20 mouse cellular contexts compared by ENCODE assay signal in genomic region chr8:102514805-102515424, GRCm38 (mm10).
DNase-seq lines count a peak whose midpoint lies in the region; ATAC-seq and TF ChIP-seq lines count a peak whose summit lies in the region.
"Had no signal": no experiment of that assay in that cellular context is flagged by ENCODE, and none has a peak within 500 bp of the region (broad histone marks: within the 10 kb centered on the region; RNA-seq: fewer than 3 reads in every experiment).

No protein-coding gene starts in this region.

- H3K27ac ChIP-seq in kidney, embryonic 14.5 days (ENCODE audit: low read depth, low read length), result no peak overlapping the region
- H3K27ac ChIP-seq in midbrain, embryonic 12.5 days (replicated peaks), result no peak overlapping the region
- no peak overlapping the region for H3K27ac ChIP-seq in midbrain, postnatal 0 days (ENCODE audit: low read depth, low read length)
- no peak overlapping the region for H3K27ac ChIP-seq in midbrain, embryonic 15.5 days
- H3K27ac ChIP-seq: embryonic facial prominence, embryonic 10.5 days; embryonic facial prominence, embryonic 13.5 days; forebrain, embryonic 15.5 days; hindbrain, embryonic 12.5 days; hindbrain, embryonic 15.5 days had no signal

- WGBS in kidney, embryonic 14.5 days, result 44% methylated on average over 2 of the region's 2 CpGs
- WGBS in midbrain, embryonic 12.5 days, result 15% methylated on average over 2 of the region's 2 CpGs
- WGBS in midbrain, postnatal 0 days, result 37% methylated on average over 2 of the region's 2 CpGs
- WGBS in midbrain, embryonic 15.5 days, result 22% methylated on average over 2 of the region's 2 CpGs

- DNase-seq in embryo, embryonic 10 days (ENCODE audit: low spot score), result peak; percentile 10
- DNase-seq in embryo, embryonic 9.5 days (ENCODE audit: extremely low spot score), result no peak
- DNase-seq in kidney, postnatal 14 days, result no peak
- no peak for DNase-seq in midbrain, postnatal 0 days (ENCODE audit: low spot score)
- no peak for DNase-seq in gastrocnemius, postnatal 36 days
- DNase-seq: adrenal gland, adult 8-10 months; adrenal gland, postnatal 25 days; gastrocnemius, postnatal 10 days; heart, adult 11 months had no signal

- peak; percentile 52; the same call in 1 of the 2 replicates for ATAC-seq in kidney, embryonic 14.5 days (ENCODE audit: low FRiP score, low TSS enrichment)
- peak; percentile 52 for ATAC-seq in midbrain, embryonic 12.5 days (ENCODE audit: low FRiP score, low read depth)
- no peak for ATAC-seq in midbrain, postnatal 0 days (ENCODE audit: low FRiP score)
- peak; percentile 62 for ATAC-seq in midbrain, embryonic 15.5 days (replicated peaks)
- ATAC-seq: activated CD4-positive, CD25-positive, alpha-beta regulatory T cell, adult 4 months; forebrain, embryonic 15.5 days had no signal

- no peak overlapping the region for H3K4me2 ChIP-seq in kidney, embryonic 14.5 days (replicated peaks; ENCODE audit: low read depth, low read length)
- no peak overlapping the region for H3K4me2 ChIP-seq in midbrain, embryonic 12.5 days (replicated peaks)
- H3K4me2 ChIP-seq in midbrain, postnatal 0 days (ENCODE audit: low read depth, low read length, poor library complexity, severe bottlenecking), result no peak overlapping the region
- H3K4me2 ChIP-seq in midbrain, embryonic 15.5 days, result no peak overlapping the region
- H3K4me2 ChIP-seq: embryonic facial prominence, embryonic 13.5 days; forebrain, embryonic 15.5 days; heart, embryonic 11.5 days; hindbrain, embryonic 12.5 days; hindbrain, embryonic 15.5 days had no signal

- H3K4me1 ChIP-seq in kidney, embryonic 14.5 days (ENCODE audit: control insufficient read depth, insufficient read depth, low read length), result no peaks in the 10 kb centered on the region
- no peaks in the 10 kb centered on the region; the same call in 1 of the 2 replicates for H3K4me1 ChIP-seq in midbrain, embryonic 12.5 days
- no peaks in the 10 kb centered on the region for H3K4me1 ChIP-seq in midbrain, postnatal 0 days (ENCODE audit: insufficient read depth, low read length)
- no peaks in the 10 kb centered on the region for H3K4me1 ChIP-seq in midbrain, embryonic 15.5 days
- H3K4me1 ChIP-seq: embryonic facial prominence, embryonic 13.5 days; forebrain, embryonic 15.5 days; hindbrain, embryonic 12.5 days; hindbrain, embryonic 15.5 days had no signal

- TF ChIP-seq CTCF in midbrain, postnatal 0 days (IDR thresholded peaks at IDR 0.05), result no peak

- H3K9ac ChIP-seq in kidney, embryonic 14.5 days (ENCODE audit: low read depth, low read length), result no peak overlapping the region
- no peak overlapping the region for H3K9ac ChIP-seq in midbrain, embryonic 12.5 days (replicated peaks)
- H3K9ac ChIP-seq in midbrain, postnatal 0 days (replicated peaks; ENCODE audit: low read length, poor library complexity, severe bottlenecking), result no peak overlapping the region
- no peak overlapping the region for H3K9ac ChIP-seq in midbrain, embryonic 15.5 days
- H3K9ac ChIP-seq: embryonic facial prominence, embryonic 13.5 days; forebrain, embryonic 15.5 days; hindbrain, embryonic 12.5 days; hindbrain, embryonic 15.5 days had no signal

- no peak overlapping the region for H3K4me3 ChIP-seq in kidney, embryonic 14.5 days (ENCODE audit: low read length)
- no peak overlapping the region for H3K4me3 ChIP-seq in midbrain, embryonic 12.5 days
- H3K4me3 ChIP-seq in midbrain, postnatal 0 days (ENCODE audit: low read depth, low read length), result no peak overlapping the region
- no peak overlapping the region for H3K4me3 ChIP-seq in midbrain, embryonic 15.5 days
- H3K4me3 ChIP-seq: embryonic facial prominence, embryonic 10.5 days; embryonic facial prominence, embryonic 13.5 days; erythroblast, embryonic 14.5 days; forebrain, embryonic 15.5 days; hindbrain, embryonic 12.5 days; hindbrain, embryonic 15.5 days had no signal

- intact Hi-C loops in gastrocnemius, postnatal 36 days (cut with DNase I), result loop anchor here (10.0 kb wide), 1 partner anchor 260 kb away; no protein-coding TSS in a partner anchor

- no peaks in the 10 kb centered on the region for H3K9me3 ChIP-seq in kidney, embryonic 14.5 days (ENCODE audit: control insufficient read depth, low read length)
- no peaks in the 10 kb centered on the region for H3K9me3 ChIP-seq in midbrain, embryonic 12.5 days
- H3K9me3 ChIP-seq in midbrain, postnatal 0 days (ENCODE audit: low read length), result no peaks in the 10 kb centered on the region
- no peaks in the 10 kb centered on the region for H3K9me3 ChIP-seq in midbrain, embryonic 15.5 days
- H3K9me3 ChIP-seq: embryonic facial prominence, embryonic 10.5 days; embryonic facial prominence, embryonic 13.5 days; forebrain, embryonic 15.5 days; hindbrain, embryonic 12.5 days; hindbrain, embryonic 15.5 days had no signal

- H3K36me3 ChIP-seq in kidney, embryonic 14.5 days (ENCODE audit: control insufficient read depth, insufficient read depth, low read length), result no peaks in the 10 kb centered on the region
- no peaks in the 10 kb centered on the region for H3K36me3 ChIP-seq in midbrain, embryonic 12.5 days
- no peaks in the 10 kb centered on the region for H3K36me3 ChIP-seq in midbrain, postnatal 0 days (ENCODE audit: insufficient read depth, low read length)
- no peaks in the 10 kb centered on the region for H3K36me3 ChIP-seq in midbrain, embryonic 15.5 days (replicated peaks)
- H3K36me3 ChIP-seq: embryonic facial prominence, embryonic 10.5 days; embryonic facial prominence, embryonic 13.5 days; forebrain, embryonic 15.5 days; hindbrain, embryonic 12.5 days; hindbrain, embryonic 15.5 days had no signal

- H3K27me3 ChIP-seq in kidney, embryonic 14.5 days (ENCODE audit: control insufficient read depth, insufficient read depth, low read length), result no peaks in the 10 kb centered on the region
- H3K27me3 ChIP-seq in midbrain, embryonic 12.5 days, result no peaks in the 10 kb centered on the region
- no peaks in the 10 kb centered on the region for H3K27me3 ChIP-seq in midbrain, postnatal 0 days (ENCODE audit: insufficient read depth, low read length)
- no peaks in the 10 kb centered on the region for H3K27me3 ChIP-seq in midbrain, embryonic 15.5 days (replicated peaks)
- H3K27me3 ChIP-seq: embryonic facial prominence, embryonic 13.5 days; forebrain, embryonic 15.5 days; hindbrain, embryonic 12.5 days; hindbrain, embryonic 15.5 days had no signal
